Mouse (Mus musculus) urinary bladder, adult 18-20 months (tissue): ENCODE data around the gene Ccdc115.
"Not testable (repeated sequence)": the region's sequence is repeated elsewhere in the genome, so short reads cannot be mapped to it uniquely, and the experiment has no call there.

Experiments used
- DNase-seq, 2 experiments: peaks; one replicate each; pipeline ENCODE4 v3.0.0; 2022; ENCODE audit warnings: low spot score in 2 of 2, mixed read lengths in 2 of 2

Gene Ccdc115

DNA sequence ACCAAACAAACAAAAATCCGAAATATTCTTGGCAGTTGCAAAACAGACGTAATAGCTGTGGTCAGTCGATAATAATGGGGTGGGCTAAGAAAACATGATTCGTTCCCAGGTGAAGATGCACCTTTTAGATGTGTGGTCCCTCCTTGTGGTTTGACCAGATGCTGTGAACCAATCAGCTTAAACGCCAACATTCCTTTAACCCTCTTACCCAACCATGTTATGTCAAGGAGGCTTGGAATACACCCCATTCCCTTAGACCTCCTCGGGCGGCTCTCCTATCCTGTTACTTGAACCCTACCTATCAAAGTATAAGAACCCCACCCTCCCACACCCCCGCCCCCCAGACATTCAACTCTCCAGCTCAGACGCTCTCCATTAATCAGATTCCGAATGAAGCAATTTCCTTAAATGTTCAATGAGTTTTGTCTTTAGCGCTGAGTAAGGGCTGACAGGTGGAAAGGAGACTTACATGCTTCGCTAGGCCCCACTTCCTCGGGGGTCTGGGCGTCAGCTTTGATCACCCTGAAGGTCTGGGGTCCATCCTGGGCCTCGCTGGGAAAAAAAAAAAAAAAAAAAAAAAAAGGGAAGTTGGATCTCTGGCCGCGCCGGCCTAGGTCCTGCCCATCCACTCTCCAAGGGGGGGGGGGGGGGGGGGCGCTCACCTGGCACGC, 956 bp downstream of the Ccdc115 start:
- no peak for DNase-seq

DNA sequence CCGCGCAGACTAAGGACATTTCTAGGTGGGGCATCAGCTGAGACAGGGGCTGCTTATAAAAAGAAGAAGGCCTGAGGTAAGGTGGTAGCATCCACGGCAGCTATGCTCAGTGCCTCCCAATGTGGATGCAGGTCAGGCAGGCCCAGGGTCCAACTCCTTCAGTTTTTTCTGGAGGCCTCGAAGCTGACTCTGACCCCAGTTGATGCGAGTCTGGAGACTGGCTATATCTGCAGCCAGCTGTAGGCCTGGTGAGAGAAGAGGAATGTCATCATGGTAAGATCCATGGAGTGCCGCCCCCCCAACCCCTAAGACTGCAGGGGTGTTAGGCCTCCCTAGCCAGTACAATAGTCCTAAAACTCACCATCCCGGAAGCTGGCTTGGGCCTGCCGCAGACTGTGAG, 2.1 kb downstream of the Ccdc115 start:
- not testable (repeated sequence) for DNase-seq

DNA sequence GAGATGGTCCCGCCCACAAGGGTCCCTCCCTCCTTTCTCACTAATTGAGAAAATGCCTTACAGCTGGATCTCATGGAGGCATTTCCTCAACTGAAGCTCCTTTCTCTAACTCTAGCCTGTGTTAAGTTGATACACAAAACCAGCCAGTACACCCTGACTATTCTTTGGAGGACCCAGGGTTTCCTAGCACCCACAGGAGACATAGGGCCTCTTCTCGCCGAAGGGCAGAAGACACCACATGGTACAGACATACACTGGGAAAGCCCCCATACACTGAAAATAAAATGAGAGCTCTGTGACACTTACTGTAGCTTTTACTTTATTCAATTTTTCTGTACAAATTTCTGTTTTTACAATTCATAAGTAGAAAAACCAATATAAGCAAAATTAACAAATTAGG, 3.1 kb downstream of the Ccdc115 start:
- no peak for DNase-seq

DNA sequence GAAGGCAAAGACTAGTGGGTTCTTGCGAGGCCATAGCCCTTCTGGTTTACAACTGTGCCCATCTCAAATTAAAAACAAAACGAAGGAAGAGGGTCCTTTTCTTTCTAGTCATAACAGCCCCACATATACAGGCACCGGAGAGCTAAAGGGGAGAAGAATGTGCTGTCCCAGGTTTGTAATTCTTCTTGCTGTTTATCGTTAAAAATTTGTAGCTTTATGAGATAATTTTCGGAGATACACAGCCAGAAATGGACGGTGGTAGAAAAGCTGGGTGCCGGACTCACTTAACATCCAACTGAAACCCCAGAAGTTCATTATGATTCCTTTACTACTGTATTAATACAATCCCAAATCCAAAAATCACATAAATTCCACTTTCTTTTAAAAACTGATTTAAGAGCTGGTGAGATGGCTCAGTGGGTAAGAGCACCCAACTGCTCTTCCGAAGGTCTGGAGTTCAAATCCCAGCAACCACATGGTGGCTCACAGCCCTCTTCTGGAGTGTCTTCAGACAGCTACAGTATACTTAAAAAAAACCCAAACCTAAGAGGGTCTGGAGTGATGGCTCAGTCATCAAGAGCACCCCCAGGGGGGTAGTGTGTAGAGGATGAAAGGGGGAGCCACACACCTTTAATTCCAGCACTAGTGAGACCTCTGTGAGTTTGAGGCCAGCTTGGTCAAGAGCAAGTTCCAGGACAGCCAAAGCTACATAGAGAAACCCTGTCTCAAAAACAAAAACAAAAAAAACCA, 3.9 kb downstream of the Ccdc115 start:
- no peak for DNase-seq

DNA sequence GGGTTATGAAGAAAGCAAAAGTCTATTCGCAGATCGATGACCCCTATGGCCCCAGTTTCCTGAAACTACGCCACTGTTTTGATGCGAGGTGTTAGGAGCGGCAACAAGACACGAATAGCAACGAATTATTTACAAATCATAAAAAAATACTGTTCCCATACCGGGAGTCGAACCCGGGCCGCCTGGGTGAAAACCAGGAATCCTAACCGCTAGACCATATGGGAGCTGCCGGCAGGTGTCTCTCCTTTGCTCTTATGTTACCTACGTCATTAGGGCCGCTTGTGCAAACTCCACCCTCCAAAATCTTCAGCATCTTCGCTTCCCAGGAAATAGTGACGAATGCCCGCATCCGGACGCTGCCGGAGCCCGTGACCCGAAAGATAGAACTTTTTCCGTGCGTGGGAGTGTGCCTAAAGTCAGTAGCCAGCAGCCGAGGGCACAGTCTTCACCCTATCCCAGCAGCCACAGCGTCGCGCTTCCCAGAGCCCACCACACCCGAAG, 4.8 kb downstream of the Ccdc115 start:
- DNase-seq = peak; percentile 88 to 89

DNA sequence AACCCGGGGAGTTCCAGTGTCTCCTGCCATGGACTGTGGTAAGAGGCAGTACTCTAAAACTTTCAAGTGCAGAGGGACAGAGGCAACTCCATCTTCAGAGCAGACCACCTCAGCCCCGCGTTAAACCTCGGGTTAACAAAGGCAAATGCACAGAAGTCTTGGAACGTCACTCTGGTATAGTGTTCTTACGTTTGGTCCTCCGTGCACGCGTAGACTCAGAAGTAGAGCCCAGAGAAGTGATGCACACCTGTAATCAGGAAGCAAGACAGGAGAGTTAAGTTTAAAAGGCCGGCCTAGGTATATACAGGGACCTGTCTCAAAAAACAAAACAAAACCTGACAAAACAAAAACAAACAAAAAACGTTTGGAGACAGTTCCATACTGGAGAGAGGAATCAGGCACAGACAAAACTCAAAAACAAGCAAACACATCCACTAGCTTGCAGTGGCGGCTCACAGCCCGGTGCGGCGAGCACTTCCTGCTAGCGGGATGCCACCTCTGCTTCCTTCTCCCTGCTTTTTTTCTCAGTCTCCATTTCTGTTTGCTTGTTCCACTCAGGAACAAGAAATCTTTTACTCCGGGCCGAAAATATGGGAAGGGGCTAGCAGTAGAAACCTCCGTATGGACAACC, 5.5 kb downstream of the Ccdc115 start:
- DNase-seq = no peak

DNA sequence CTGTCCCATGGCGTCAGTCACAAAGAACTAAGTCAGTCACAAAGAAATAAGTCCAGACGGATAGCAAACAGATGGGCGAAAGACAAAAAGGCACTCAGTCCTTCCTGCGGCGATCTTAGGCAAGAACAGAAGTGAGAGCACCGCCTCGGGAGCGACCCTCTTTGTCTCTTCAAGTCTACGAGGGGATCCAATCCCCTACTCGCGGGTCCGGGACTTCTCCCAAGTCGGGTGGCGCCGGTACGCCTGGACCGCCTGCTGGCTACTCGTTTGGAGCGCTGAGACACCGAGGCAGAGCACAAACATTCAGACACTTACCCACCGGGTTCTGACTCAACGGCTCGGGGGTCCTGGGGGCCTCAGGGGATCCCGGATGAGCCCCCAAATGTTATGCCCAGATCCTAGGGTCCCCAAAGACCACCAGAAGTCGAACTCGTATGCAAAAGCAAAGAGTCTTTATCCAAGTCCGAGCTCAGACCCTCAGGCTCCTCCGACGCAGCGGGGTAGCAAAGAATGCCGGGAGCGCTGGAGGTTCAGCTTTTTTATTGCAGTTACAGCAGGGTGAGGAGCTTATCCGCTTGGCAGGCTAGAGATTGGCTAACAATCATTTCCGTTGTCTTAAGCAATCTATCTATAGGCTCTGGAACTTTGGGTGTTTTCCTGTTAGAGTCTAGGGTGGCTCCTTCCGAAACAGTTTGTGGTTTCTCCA, 6.5 kb downstream of the Ccdc115 start:
- DNase-seq = no peak

DNA sequence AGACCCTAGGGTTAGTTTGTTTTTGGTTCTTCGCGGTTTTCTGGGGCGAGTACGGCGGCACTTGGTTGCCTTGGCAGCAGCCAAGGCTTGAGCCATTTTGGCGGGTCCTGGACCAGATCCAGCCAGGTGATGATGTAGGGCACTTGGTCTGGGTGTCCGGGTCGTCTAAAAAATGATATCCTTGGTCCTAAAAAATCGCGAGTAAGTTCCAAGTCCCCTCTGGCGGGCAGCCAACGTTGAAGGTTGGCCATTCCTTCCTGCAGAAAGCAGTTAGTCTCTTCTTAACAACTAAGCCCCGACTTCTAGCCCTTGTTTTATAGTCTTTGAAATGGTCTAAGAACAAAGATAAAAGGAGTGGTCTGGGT, 7.1 kb downstream of the Ccdc115 start:
- DNase-seq = peak in 1 of 2 experiments; percentile 8

DNA sequence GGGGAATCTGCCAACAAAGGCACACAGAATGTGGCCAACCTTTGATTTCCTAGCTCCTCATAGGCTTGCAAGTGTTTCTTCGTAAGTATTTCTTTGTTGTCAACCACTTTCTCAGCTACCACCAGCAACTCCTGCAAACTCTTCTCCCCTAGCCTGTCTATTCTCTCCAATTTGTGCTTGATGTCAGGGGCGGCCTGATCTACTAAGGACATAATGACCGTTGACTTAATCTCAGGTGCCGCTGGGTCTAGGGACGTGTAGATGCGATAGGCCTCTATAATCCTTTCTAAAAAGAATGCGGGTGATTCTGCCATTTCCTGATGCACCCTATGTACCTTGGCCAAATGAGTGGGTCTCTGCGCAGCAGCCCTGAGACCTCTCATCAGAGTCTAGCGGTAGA, 8.0 kb downstream of the Ccdc115 start:
- DNase-seq = no peak

DNA sequence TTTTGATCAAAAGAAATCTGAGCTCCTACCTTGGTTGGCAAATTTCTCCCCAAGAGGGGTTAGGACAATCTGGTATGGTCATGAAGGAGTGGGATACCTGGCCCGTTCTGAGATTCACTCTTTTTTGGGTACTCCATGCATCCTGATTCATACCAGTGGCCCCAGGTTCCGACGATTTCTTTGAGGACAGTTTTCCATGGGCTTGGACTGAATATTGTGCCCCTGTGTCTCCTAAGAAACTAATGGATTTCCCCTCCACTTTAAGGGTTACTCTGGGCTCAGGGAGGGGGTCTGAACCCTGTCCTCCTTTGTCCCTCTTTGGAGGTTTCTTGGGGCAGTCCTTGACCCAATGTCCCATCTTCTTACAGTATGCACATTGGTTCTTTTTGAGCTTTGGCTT, 8.5 kb downstream of the Ccdc115 start:
- DNase-seq = no peak

DNA sequence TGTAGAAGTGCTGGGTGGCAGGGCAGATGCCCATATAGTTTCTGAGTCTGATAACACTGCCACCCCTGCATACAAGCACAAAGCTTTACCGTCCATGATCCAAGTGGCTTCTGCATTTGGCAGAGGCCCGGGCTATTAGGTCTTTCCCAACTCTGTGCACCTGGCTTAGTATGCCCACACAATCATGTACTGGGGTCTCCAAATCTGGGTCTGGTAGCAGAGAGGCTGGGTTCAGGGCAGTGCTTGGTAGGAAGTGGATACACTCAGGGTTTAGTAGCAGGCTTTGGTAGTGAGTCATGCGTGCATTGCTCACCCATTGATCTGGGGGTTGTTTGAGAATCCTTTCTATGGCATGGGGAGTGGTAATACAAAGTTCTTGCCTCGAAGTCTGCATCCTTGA, 10.2 kb downstream of the Ccdc115 start:
- no peak for DNase-seq

DNA sequence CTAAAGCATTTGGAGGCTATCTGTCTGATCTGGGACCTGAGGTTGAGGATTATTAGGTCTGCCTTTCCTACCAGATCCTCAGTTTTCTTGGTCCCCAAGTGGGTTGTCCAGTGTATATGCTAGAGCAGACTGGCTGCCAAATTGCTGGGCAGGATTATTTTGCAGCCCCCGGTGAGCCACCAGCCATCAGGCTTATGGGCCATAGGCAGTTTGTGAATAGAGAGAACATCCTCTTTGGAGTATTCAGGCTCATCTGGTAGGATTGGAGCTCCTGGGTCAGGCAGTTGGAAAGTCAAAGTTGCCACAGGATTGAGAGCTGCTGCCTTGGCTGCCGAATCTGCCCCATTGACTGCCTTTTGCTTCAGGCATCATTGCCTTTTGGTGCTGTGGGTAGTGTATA, 11.0 kb downstream of the Ccdc115 start:
- no peak for DNase-seq

DNA sequence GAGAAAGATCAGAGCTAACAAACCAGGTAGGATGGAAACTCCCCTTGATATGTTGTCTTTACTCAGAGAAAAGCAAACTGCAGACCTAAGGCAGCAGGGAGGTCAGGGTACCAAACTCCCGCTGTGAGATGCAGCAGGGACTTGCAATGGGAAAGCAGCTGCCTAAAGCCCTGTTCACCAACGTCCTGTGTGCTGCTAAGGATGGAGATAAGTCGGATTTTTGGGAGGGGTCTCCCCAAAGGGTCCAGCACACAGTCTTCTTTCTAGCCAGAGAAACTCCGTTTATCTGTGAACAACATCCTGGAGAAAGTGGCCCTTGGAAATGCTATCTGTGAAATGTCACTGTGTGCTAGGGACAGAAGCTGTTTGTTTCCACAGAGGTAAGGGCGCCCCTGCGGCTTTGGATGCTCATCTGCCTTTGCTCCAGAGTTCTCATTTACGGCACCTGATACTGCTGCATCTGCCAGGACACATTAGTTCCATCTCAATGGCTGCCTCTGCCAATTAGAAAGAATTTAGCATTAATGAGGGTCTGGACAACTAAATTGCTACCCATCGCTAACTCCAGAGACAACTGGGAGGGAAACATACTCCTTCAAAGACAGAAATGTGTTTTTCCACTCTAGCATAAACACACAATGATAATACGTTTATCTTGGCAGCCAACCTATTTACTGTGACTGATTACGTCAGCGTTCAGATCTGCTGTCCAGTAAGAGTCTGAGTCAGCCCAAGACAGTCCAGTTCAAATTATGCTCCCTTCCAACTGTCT, 40.1 kb downstream of the Ccdc115 start:
- DNase-seq = no peak

DNA sequence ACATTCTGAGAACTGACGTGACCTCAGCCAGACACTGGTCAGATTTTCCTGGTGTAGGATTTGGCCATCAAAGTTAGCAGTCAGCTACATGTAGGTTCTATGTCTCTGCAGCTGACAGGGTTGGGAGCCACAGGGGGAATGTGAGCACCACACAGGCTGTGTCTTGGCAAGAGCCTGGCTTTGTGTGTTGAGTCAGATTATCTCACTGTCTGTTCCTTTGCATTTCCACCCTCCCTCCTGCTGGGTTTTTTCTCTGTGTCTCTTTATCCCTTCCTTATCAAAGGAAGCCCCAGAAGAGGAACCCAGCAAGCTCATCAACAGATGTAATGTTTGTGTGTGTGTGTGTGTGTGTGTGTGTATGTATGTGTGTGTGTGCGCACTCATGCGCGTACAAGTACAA, 43.2 kb downstream of the Ccdc115 start:
- DNase-seq = no peak

DNA sequence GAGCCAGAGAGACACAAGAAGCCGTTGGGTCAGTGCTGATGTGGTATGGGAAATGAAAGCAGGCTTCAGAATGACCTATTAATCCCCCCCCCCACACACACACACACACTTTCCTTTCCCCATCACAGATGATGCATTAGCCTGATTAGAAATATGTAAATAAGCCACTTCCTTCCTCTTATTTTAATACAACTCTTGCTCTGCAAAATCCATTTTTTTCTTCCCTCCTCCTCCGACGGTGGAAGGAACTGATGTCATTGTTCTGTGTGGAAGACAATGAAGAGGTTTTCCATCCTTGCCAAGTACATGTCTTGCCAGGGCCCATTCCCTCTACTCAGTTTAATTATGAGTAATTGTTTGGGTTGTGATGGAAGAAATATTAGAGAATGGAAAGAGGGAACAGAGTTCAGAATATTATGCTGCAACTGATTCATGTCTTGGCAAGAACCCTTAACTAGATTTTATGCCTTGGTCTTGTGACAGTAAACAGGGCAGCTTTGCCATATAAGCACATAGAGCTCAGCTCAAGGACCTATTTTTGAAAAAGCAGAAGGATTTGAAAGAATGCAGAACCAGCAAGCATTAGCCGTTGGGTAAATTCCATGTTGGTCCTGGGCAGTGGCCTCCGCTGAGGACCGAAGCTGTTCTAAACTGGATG, 50.1 kb downstream of the Ccdc115 start:
- peak in 1 of 2 experiments; percentile 11 for DNase-seq

DNA sequence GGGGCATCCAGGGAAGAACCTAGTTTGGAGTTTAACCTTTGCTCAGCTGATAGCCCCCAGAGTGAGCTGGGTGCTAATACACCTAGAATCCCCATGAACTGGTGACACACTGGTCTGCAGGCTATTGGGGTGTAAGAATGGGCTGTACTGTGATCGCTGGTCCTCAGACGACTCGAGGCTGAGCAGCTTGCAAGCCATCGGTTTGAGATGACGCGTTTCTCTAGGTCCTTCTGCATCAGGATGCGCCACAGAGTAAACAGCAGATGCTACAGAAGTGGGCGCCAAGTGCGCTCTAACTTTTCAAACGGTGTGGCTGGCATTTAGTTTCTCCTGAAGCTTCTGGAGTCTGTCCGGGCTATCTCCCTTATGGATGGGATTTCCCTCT, 50.6 kb downstream of the Ccdc115 start:
- DNase-seq = no peak

DNA sequence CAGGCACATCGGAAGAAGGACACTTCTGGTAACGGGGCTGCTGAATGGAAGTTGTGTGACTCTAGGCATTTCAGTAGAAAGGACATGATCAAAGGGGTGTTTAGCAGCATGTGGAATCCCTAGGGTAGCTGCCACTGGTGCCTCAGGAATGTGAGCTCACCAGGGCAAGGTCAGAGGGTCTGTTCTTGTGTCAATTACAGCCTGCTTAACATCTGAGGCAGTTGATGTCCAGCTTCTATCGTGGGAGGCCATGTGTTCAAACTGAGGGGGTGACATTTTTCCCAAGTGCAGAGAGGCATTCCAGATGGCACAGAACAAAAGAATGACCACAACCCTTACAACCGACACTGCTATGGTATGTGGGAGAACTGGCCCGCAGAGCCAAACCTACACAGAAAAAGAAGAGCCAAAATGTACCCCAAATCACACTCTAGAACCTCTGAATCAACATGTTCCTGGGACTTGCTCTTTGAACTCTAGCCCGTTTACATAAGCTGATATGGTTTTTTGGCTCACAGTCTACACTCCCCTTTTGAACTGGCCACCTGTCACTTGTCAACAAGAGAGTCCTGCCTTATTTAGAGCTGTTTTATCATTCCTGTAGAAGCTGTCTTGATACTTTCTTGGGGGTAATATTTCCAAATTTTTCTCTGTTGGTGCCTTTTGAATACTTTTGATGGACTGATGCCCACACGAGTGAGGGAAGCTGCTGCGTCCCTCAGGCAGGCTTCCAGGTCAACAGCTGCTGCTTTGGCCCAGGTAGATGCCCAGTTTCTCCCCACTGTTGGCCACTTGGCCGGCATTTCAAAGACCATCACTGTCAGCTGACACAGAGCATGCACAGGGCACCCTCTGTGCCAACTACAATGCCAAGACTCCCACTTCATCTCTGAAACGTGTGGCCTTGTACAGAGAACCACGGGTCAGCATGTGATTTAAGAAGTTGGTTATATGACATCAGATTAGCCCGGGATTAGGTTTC, 51.8 kb downstream of the Ccdc115 start:
- DNase-seq = no peak
